12 mouse cellular contexts compared by ENCODE assay signal in genomic region chr5:122524854-122525237, GRCm38 (mm10). TPM values are rescaled to one million over a fixed set of nuclear protein-coding genes. Genes with fewer than 3 reads are reported as not detected.
DNase-seq lines count a peak whose midpoint lies in the region; ATAC-seq lines count a peak whose summit lies in the region.
"Had no signal": no experiment of that assay in that cellular context is flagged by ENCODE, and none has a peak within 500 bp of the region (broad histone marks: within the 10 kb centered on the region; RNA-seq: fewer than 3 reads in every experiment).

No protein-coding gene starts in this region.

- H3K27ac ChIP-seq in kidney, embryonic 16.5 days (ENCODE audit: low read length) = peak overlapping the region; percentile 82
- H3K27ac ChIP-seq in forebrain, embryonic 16.5 days (ENCODE audit: low read length) = no peak overlapping the region
- H3K27ac ChIP-seq: limb, embryonic 13.5 days had no signal

- H3K9me3 ChIP-seq in kidney, embryonic 16.5 days (ENCODE audit: low read length) = no peaks in the 10 kb centered on the region
- H3K9me3 ChIP-seq in forebrain, embryonic 16.5 days (ENCODE audit: control insufficient read depth, low read length) = no peaks in the 10 kb centered on the region
- H3K9me3 ChIP-seq: limb, embryonic 13.5 days had no signal

- no peak overlapping the region for H3K4me3 ChIP-seq in kidney, embryonic 16.5 days (ENCODE audit: low read length)
- H3K4me3 ChIP-seq in forebrain, embryonic 16.5 days (replicated peaks; ENCODE audit: low read length) = no peak overlapping the region
- H3K4me3 ChIP-seq: limb, embryonic 13.5 days had no signal

- H3K9ac ChIP-seq in kidney, embryonic 16.5 days (replicated peaks; ENCODE audit: low read length) = 0 out of 2 replicates have a peak overlapping the region, but pooled peaks have one; percentile 35
- no peak overlapping the region for H3K9ac ChIP-seq in forebrain, embryonic 16.5 days (replicated peaks; ENCODE audit: low read depth, low read length)
- H3K9ac ChIP-seq: limb, embryonic 13.5 days had no signal

- 65% methylated on average over 4 of the region's 4 CpGs for WGBS in kidney, embryonic 16.5 days
- WGBS in forebrain, embryonic 16.5 days = 85% methylated on average over 4 of the region's 4 CpGs

- peaks cover 44% of the 10 kb centered on the region for H3K4me1 ChIP-seq in kidney, embryonic 16.5 days (ENCODE audit: insufficient read depth, low read length)
- peaks cover 6% of the 10 kb centered on the region; the same call in 1 of the 2 replicates for H3K4me1 ChIP-seq in forebrain, embryonic 16.5 days (replicated peaks; ENCODE audit: control insufficient read depth, insufficient read depth, low read length)

- peak; percentile 54 for ATAC-seq in kidney, embryonic 16.5 days (ENCODE audit: low FRiP score, low TSS enrichment)
- ATAC-seq in megakaryocyte, adult 5-6 weeks (ENCODE audit: poor library complexity, severe bottlenecking) = no peak
- no peak for ATAC-seq in forebrain, embryonic 16.5 days

- intact Hi-C loops in heart, postnatal 25 days (cut with DNase I) = no loop called here

- no peak overlapping the region for H3K4me2 ChIP-seq in kidney, embryonic 16.5 days (replicated peaks; ENCODE audit: low read depth, low read length)
- H3K4me2 ChIP-seq in forebrain, embryonic 16.5 days (ENCODE audit: low read length) = no peak overlapping the region
- H3K4me2 ChIP-seq: limb, embryonic 13.5 days; midbrain, embryonic 11.5 days had no signal

- no peaks in the 10 kb centered on the region for H3K36me3 ChIP-seq in kidney, embryonic 16.5 days (ENCODE audit: insufficient read depth, low read length)
- H3K36me3 ChIP-seq in forebrain, embryonic 16.5 days (ENCODE audit: control insufficient read depth, insufficient read depth) = no peaks in the 10 kb centered on the region
- H3K36me3 ChIP-seq: limb, embryonic 13.5 days had no signal

- DNase-seq in heart, adult 8-10 months (ENCODE audit: low spot score) = peak; percentile 17
- DNase-seq in heart, postnatal 25 days (ENCODE audit: low spot score) = no peak
- DNase-seq in urinary bladder, postnatal 14 days (ENCODE audit: low spot score) = peak; percentile 57
- no peak for DNase-seq in urinary bladder, adult 2 months (ENCODE audit: low spot score)
- DNase-seq in layer of hippocampus, adult 9-10 months (ENCODE audit: low spot score) = no peak
- DNase-seq: cerebellum, adult 8-10 months; gastrocnemius, postnatal 10 days had no signal

- no peaks in the 10 kb centered on the region for H3K27me3 ChIP-seq in kidney, embryonic 16.5 days (ENCODE audit: insufficient read depth, low read length)
- H3K27me3 ChIP-seq in forebrain, embryonic 16.5 days (replicated peaks; ENCODE audit: control insufficient read depth, insufficient read depth, low read length) = no peaks in the 10 kb centered on the region
- H3K27me3 ChIP-seq: limb, embryonic 13.5 days had no signal

RNA-seq across cellular contexts. Expression of gene Atp2a2, which starts 22.8 kb away (rescaled TPM):
- over 10,000 TPM; 11,934 to 13,904 (median 12,774) TPM for total RNA-seq in heart, adult 8-10 months (2022)
- over 10,000 TPM; 10,772 to 12,207 TPM for total RNA-seq in heart, postnatal 25 days (2021)
- 339 and 500 TPM in 2 replicates for polyA plus RNA-seq in urinary bladder, adult 2 months (2012; rRNA removed)
- 33.6 and 35.0 TPM in 2 replicates for polyA plus RNA-seq in kidney, embryonic 16.5 days (2015; fragmentation: Nextera tagmentation; extraction: Ambion mirVana)
- 47.1 and 47.5 TPM in 2 replicates for total RNA-seq in megakaryocyte, adult 5-6 weeks (2015)
- total RNA-seq in megakaryocyte, adult 5-6 weeks (2017) = 65.0 and 65.8 TPM in 2 replicates
- polyA plus RNA-seq in forebrain, embryonic 16.5 days (2015; fragmentation: Nextera tagmentation; extraction: Ambion mirVana) = 39.6 and 42.8 TPM in 2 replicates

Comparison
In these comparisons a context has a peak if more than half of its experiments do, and no peak if none do; other contexts are left out.
1. DNase-seq: peak in heart, adult 8-10 months (single experiment) and urinary bladder, postnatal 14 days (single experiment); none in heart, postnatal 25 days (single experiment), urinary bladder, adult 2 months (single experiment) and layer of hippocampus, adult 9-10 months (single experiment).
2. RNA of gene Atp2a2, which starts 22.8 kb away (total RNA-seq): 11,934 to 13,904 TPM in heart, adult 8-10 months and 10,772 to 12,207 TPM in heart, postnatal 25 days; 47.1 to 65.8 TPM in megakaryocyte, adult 5-6 weeks; every median in the first group is over 100 times any median in the second.